Mouse (Mus musculus): ENCODE data around the gene Ginm1. TPM values are rescaled to one million over a fixed set of nuclear protein-coding genes. Genes with fewer than 3 reads are reported as not detected.

Gene Ginm1
- polyA plus RNA-seq (2014; fragmentation: Nextera tagmentation; extraction: Ambion mirVana): 54.7 and 61.7 TPM in 2 replicates

DNA sequence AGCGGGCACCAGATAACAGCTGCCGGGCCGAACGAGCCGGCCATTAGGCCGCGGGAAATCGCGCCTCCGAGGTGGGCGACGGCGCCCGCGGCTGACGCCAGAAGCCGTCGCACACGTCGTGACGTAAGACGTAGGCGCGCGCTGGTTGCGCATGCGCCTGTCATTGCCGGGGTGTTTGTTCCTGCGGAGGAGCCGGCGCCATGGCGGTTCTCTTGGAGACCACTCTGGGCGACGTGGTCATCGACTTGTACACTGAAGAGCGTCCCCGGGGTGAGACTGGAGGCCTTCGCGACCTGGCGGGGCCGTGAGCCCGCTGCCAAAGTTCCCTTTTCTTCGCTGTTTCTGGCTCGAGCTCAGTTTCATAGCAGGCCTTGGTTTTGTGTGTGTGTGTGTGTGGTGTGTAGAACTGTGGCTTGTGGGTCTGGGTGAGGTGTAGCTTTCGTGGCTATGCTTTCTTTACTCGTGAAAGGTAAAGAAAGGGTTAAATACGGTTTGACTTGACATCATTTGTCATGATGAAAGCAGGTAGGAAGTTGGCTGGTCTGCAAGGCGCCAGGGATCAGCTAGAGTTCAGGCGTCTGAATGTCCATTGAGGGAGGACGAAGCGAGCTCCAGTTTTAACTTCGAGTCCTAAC is at the start of gene Ginm1, which contains the start of gene Ppil4:
Gene Ginm1, minus strand, starts transcription at position 74 of the 635 bp plus-strand sequence.
Gene Ppil4, plus strand, starts transcription at position 141 of the 635 bp plus-strand sequence.
- peak within 1 kb of the TSS; percentile 76 for H3K9ac ChIP-seq
- DNase-seq (ENCODE audit: low spot score): peak; percentile 98
- peak within 1 kb of the TSS; percentile 86 for H3K4me2 ChIP-seq (replicated peaks)
- H3K4me3 ChIP-seq (replicated peaks; ENCODE audit: low read length): peak within 1 kb of the TSS; percentile 53
- H3K27ac ChIP-seq: peak within 1 kb of the TSS; percentile 77; the same call in 1 of the 2 replicates
- under 1% methylated on average over 52 of the region's 52 CpGs for WGBS
- no peaks in the 10 kb centered on the region for H3K27me3 ChIP-seq (ENCODE audit: control insufficient read depth, insufficient read depth, low read length)
- peak; percentile 95 for ATAC-seq (ENCODE audit: low FRiP score)
- H3K9me3 ChIP-seq (ENCODE audit: control insufficient read depth, low read length): no peaks in the 10 kb centered on the region
- peaks cover 17% of the 10 kb centered on the region for H3K4me1 ChIP-seq (replicated peaks; ENCODE audit: control insufficient read depth, insufficient read depth, low read length)
- H3K36me3 ChIP-seq (replicated peaks; ENCODE audit: control insufficient read depth, insufficient read depth): peaks cover 35% of the 10 kb centered on the region

DNA sequence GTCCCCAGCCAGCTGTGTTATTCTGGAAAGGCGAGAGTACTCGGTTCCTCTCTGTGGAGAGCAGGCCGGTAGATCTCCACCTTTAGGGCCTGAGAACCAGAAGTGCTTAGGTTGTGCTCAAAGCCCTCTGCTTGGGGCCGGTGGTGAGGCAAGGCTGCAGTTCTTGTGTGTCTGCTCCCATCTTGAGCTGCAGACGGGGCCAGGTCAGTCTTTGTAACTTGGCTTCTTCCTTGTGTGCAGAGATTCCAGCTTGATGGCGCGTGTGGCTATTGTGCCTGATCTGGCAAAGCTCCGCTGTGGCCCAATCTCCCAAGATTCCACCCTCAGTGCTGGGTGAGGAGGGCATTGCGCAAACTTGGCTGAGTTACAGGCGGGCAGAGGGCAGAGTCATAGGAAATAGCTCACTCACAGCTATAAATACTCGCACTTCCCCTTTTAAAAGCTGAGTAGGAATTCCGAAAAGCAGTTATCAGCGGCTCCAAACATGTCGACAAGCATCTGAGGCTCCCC is 49.0 kb upstream of the Ginm1 start:
- Histone ChIP-seq H3K4me2 (replicated peaks) (no peak overlapping the region), H3K27ac (no peak overlapping the region), H3K4me3 (replicated peaks; ENCODE audit: low read length) (no peak overlapping the region), H3K36me3 (replicated peaks; ENCODE audit: control insufficient read depth, insufficient read depth) (no peaks in the 10 kb centered on the region), H3K4me1 (replicated peaks; ENCODE audit: control insufficient read depth, insufficient read depth, low read length) (no peaks in the 10 kb centered on the region), H3K27me3 (ENCODE audit: control insufficient read depth, insufficient read depth, low read length) (no peaks in the 10 kb centered on the region), H3K9me3 (ENCODE audit: control insufficient read depth, low read length) (no peaks in the 10 kb centered on the region), H3K9ac (no peak overlapping the region)
- DNase-seq (ENCODE audit: low spot score): no peak
- WGBS: 69% methylated on average over 14 of the region's 14 CpGs
- no peak for ATAC-seq (ENCODE audit: low FRiP score)

DNA sequence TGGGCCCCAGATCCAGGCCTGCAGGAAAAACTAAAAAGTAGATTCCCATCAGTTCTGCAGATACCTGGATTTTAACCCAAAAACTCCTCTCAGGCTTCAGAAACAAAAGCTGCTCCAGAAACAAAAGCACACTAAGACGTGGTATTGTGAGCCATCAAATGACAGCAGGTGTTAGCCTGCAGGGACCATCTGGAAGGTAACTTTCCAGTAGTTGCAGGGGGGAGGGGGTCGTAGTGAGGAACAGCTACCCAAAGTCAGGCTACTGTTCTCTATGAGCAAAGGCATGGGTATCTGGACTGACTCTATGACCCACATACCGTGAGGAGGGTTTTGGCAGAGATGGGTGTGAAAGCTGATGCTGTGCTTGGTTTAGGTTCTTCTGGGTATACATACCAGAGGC is 48.2 kb upstream of the Ginm1 start:
- no peak for ATAC-seq (ENCODE audit: low FRiP score)
- no peak overlapping the region for H3K27ac ChIP-seq
- H3K36me3 ChIP-seq (replicated peaks; ENCODE audit: control insufficient read depth, insufficient read depth): no peaks in the 10 kb centered on the region
- DNase-seq (ENCODE audit: low spot score): no peak
- H3K9me3 ChIP-seq (ENCODE audit: control insufficient read depth, low read length): no peaks in the 10 kb centered on the region
- H3K9ac ChIP-seq: no peak overlapping the region
- no peaks in the 10 kb centered on the region for H3K27me3 ChIP-seq (ENCODE audit: control insufficient read depth, insufficient read depth, low read length)
- H3K4me3 ChIP-seq (replicated peaks; ENCODE audit: low read length): no peak overlapping the region
- H3K4me2 ChIP-seq (replicated peaks): no peak overlapping the region
- WGBS: 60% methylated on average over 3 of the region's 3 CpGs
- no peaks in the 10 kb centered on the region for H3K4me1 ChIP-seq (replicated peaks; ENCODE audit: control insufficient read depth, insufficient read depth, low read length)

DNA sequence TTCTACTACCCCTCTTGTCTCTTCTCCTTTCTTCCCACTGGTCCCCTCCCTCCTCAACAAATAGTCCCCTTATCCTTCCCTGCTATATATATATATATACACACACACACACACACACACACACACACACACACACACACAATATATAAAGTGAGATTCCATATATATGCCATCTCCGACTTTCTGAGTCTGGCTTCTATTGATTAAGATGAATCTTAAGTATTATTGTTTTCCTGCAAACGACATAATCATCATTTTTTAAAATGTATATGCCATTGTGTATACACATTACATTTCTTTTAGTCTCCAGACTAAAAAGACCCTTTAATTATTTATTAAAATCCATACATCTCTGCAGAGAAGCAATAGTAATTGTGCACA is 47.7 kb upstream of the Ginm1 start:
- Histone ChIP-seq H3K9me3 (ENCODE audit: control insufficient read depth, low read length) (no peaks in the 10 kb centered on the region), H3K27me3 (ENCODE audit: control insufficient read depth, insufficient read depth, low read length) (no peaks in the 10 kb centered on the region), H3K4me2 (replicated peaks) (no peak overlapping the region), H3K4me1 (replicated peaks; ENCODE audit: control insufficient read depth, insufficient read depth, low read length) (no peaks in the 10 kb centered on the region), H3K27ac (no peak overlapping the region), H3K9ac (no peak overlapping the region), H3K36me3 (replicated peaks; ENCODE audit: control insufficient read depth, insufficient read depth) (no peaks in the 10 kb centered on the region), H3K4me3 (replicated peaks; ENCODE audit: low read length) (no peak overlapping the region)
- ATAC-seq (ENCODE audit: low FRiP score) (no peak), DNase-seq (ENCODE audit: low spot score) (no peak)
- 81% methylated on average over 2 of the region's 2 CpGs for WGBS

DNA sequence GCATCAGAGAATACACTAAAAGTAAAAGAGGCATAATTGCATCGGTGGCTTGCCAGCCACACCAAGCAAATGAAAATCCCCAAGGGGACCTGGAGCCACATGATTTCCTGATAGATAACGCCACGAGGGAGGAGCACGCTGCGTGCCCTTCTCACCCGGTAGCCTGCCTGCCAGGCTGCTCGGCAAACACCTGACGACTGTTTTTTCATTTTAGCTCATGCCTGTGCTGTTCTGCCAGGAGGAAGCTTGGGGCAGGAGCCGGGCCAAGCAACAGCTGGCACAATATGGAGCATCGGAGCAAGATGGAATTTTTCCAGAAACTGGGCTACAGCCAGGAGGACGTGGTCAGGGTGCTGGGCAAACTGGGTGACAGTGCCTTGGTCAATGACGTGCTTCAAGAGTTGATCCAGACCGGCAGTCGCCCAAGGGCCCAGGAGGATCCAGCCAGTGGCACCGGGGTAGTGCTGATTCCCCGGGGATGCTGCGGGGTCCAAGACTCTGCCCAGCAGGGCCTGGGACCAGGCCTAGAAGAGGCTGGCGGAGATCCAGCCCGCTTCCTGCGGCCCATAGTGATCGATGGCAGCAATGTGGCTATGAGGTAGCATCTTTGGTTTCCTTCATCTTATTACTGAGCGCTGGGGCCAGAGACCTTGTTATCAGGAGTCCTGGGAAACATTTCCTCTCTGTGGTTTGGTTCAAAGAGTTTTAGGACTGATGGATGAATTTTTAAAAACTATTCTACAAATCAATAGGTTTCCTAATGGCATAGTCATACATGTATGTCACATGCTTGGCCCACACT is 47.1 kb upstream of the Ginm1 start:
- peak; percentile 62; the same call in 1 of the 2 replicates for ATAC-seq (ENCODE audit: low FRiP score)
- no peaks in the 10 kb centered on the region for H3K9me3 ChIP-seq (ENCODE audit: control insufficient read depth, low read length)
- H3K9ac ChIP-seq: no peak overlapping the region
- H3K27ac ChIP-seq: no peak overlapping the region
- no peak overlapping the region for H3K4me3 ChIP-seq (replicated peaks; ENCODE audit: low read length)
- H3K36me3 ChIP-seq (replicated peaks; ENCODE audit: control insufficient read depth, insufficient read depth): no peaks in the 10 kb centered on the region
- 78% methylated on average over 22 of the region's 22 CpGs for WGBS
- H3K4me1 ChIP-seq (replicated peaks; ENCODE audit: control insufficient read depth, insufficient read depth, low read length): no peaks in the 10 kb centered on the region
- no peaks in the 10 kb centered on the region for H3K27me3 ChIP-seq (ENCODE audit: control insufficient read depth, insufficient read depth, low read length)
- no peak overlapping the region for H3K4me2 ChIP-seq (replicated peaks)
- DNase-seq (ENCODE audit: low spot score): no peak

DNA sequence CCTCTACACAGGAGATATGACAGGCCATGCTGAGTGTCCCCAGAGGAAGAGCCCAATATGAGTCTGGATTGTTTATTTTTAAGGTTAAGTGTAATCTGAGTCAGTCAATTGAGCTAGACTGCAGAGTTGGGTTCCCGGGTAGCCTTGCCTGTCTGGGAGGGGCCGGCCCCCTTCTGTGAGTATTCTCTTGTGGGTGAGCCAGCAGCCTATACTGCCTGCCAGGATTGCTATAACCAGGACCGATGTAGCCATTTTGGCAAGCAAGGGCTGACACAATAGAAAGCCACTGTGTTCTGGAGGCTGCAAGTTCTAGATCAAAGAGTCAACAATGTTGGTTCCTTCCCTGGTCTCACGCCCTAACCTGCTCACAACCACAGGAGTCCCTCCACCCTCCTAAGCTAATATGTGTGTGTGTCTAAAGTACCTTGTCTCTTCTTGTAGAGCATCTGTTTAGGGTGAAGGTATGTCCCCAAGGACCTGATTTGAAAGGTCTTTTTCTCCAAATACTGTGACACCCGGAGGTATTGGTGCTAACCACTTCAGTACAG is 46.3 kb upstream of the Ginm1 start:
- Histone ChIP-seq H3K27ac (no peak overlapping the region), H3K4me3 (replicated peaks; ENCODE audit: low read length) (no peak overlapping the region), H3K4me1 (replicated peaks; ENCODE audit: control insufficient read depth, insufficient read depth, low read length) (no peaks in the 10 kb centered on the region), H3K27me3 (ENCODE audit: control insufficient read depth, insufficient read depth, low read length) (no peaks in the 10 kb centered on the region), H3K9me3 (ENCODE audit: control insufficient read depth, low read length) (no peaks in the 10 kb centered on the region), H3K4me2 (replicated peaks) (no peak overlapping the region), H3K9ac (no peak overlapping the region), H3K36me3 (replicated peaks; ENCODE audit: control insufficient read depth, insufficient read depth) (no peaks in the 10 kb centered on the region)
- WGBS: 84% methylated on average over 5 of the region's 5 CpGs
- ATAC-seq (ENCODE audit: low FRiP score) (no peak), DNase-seq (ENCODE audit: low spot score) (no peak)

- 89% methylated on average over 8 of the region's 8 CpGs for WGBS
Measured at GRCm38 (mm10) chr10:7838036-7838435, 45.4 kb upstream of the Ginm1 start.

GRCm38 (mm10) chr10:7837446-7837845 is 44.8 kb upstream of the Ginm1 start:
- WGBS: 96% methylated on average over 8 of the region's 8 CpGs
- Histone ChIP-seq H3K4me2 (replicated peaks) (no peak overlapping the region), H3K36me3 (replicated peaks; ENCODE audit: control insufficient read depth, insufficient read depth) (no peaks in the 10 kb centered on the region), H3K9ac (no peak overlapping the region), H3K4me1 (replicated peaks; ENCODE audit: control insufficient read depth, insufficient read depth, low read length) (no peaks in the 10 kb centered on the region), H3K9me3 (ENCODE audit: control insufficient read depth, low read length) (no peaks in the 10 kb centered on the region), H3K4me3 (replicated peaks; ENCODE audit: low read length) (no peak overlapping the region), H3K27me3 (ENCODE audit: control insufficient read depth, insufficient read depth, low read length) (no peaks in the 10 kb centered on the region), H3K27ac (no peak overlapping the region)
- ATAC-seq (ENCODE audit: low FRiP score): no peak
- DNase-seq (ENCODE audit: low spot score): no peak

More at GRCm38 (mm10) chr10:7838036-7838435, 45.4 kb upstream of the Ginm1 start:
- Histone ChIP-seq H3K27me3 (ENCODE audit: control insufficient read depth, insufficient read depth, low read length) (no peaks in the 10 kb centered on the region), H3K9ac (no peak overlapping the region), H3K4me2 (replicated peaks) (no peak overlapping the region), H3K4me1 (replicated peaks; ENCODE audit: control insufficient read depth, insufficient read depth, low read length) (no peaks in the 10 kb centered on the region), H3K4me3 (replicated peaks; ENCODE audit: low read length) (no peak overlapping the region), H3K36me3 (replicated peaks; ENCODE audit: control insufficient read depth, insufficient read depth) (no peaks in the 10 kb centered on the region), H3K27ac (no peak overlapping the region), H3K9me3 (ENCODE audit: control insufficient read depth, low read length) (no peaks in the 10 kb centered on the region)
- ATAC-seq (ENCODE audit: low FRiP score) (no peak), DNase-seq (ENCODE audit: low spot score) (no peak)

- no peaks in the 10 kb centered on the region for H3K27me3 ChIP-seq (ENCODE audit: control insufficient read depth, insufficient read depth, low read length)
- no peak overlapping the region for H3K4me2 ChIP-seq (replicated peaks)
- H3K9ac ChIP-seq: no peak overlapping the region
- no peaks in the 10 kb centered on the region for H3K36me3 ChIP-seq (replicated peaks; ENCODE audit: control insufficient read depth, insufficient read depth)
- no peaks in the 10 kb centered on the region; the same call in 1 of the 2 replicates for H3K4me1 ChIP-seq (replicated peaks; ENCODE audit: control insufficient read depth, insufficient read depth, low read length)
- no peak overlapping the region for H3K27ac ChIP-seq
- ATAC-seq (ENCODE audit: low FRiP score): no peak
- H3K4me3 ChIP-seq (replicated peaks; ENCODE audit: low read length): no peak overlapping the region
- DNase-seq (ENCODE audit: low spot score): no peak
- H3K9me3 ChIP-seq (ENCODE audit: control insufficient read depth, low read length): no peaks in the 10 kb centered on the region
- 76% methylated on average over 2 of the region's 2 CpGs for WGBS
Measured at GRCm38 (mm10) chr10:7836902-7837301, 44.3 kb upstream of the Ginm1 start.

Data from hindbrain, embryonic 14.5 days (tissue).